Mouse (Mus musculus) cortical plate, adult 2 months (tissue): ENCODE results near the gene Tmem165. TPM values are rescaled to one million over a fixed set of nuclear protein-coding genes. Genes with fewer than 3 reads are reported as not detected.

ENCODE experiments used
- H3K27ac ChIP-seq: fragments of 200-500 bp; 2 replicates; pipeline ENCODE4 v1.5.1; 2012; ENCODE audit warnings: low read length, control low read depth, inconsistent platforms; ENCODE audit not compliant: insufficient read depth
- H3K4me1 ChIP-seq: fragments of 200-500 bp; 2 replicates; pipeline ENCODE4 v1.6.1; 2011; ENCODE audit warnings: low read length; ENCODE audit not compliant: control insufficient read depth, insufficient read depth
- H3K4me3 ChIP-seq: fragments of 200-500 bp; 2 replicates; pipeline ENCODE4 v1.5.1; 2011; ENCODE audit warnings: mild to moderate bottlenecking, low read length, control low read depth; ENCODE audit not compliant: insufficient read depth
- CTCF ChIP-seq: fragments of 200-500 bp; IDR thresholded peaks from 2 replicates; pipeline ENCODE4 v1.5.1; 2011; ENCODE audit warnings: mild to moderate bottlenecking, control low read depth, low read length; ENCODE audit not compliant: insufficient read depth; ENCODE audit errors: extremely low read depth
- POLR2A ChIP-seq: fragments of 200-500 bp; IDR thresholded peaks from 2 replicates; pipeline ENCODE4 v1.6.1; 2011; ENCODE audit warnings: mild to moderate bottlenecking, low read length, control low read depth; ENCODE audit not compliant: insufficient read depth; ENCODE audit errors: extremely low read depth
- polyA plus RNA-seq: library from polyadenylated mRNA; depleted of rRNA; stranded (reverse); fragments of >200 nt; gene quantifications from 2 replicates; pipeline ENCODE4 v1.2.3, GENCODE M21; 2012

The Tmem165 gene
- polyA plus RNA-seq, 1 experiment, result 38.1 TPM

GRCm38 (mm10) chr5:76163828-76164390 is 19.8 kb upstream of the Tmem165 start:
- H3K27ac ChIP-seq, result no peak overlapping the region
- no peak overlapping the region for H3K4me3 ChIP-seq
- H3K4me1 ChIP-seq, result no peaks in the 10 kb centered on the region
- TF ChIP-seq CTCF, result no peak
- no peak for TF ChIP-seq POLR2A

DNA sequence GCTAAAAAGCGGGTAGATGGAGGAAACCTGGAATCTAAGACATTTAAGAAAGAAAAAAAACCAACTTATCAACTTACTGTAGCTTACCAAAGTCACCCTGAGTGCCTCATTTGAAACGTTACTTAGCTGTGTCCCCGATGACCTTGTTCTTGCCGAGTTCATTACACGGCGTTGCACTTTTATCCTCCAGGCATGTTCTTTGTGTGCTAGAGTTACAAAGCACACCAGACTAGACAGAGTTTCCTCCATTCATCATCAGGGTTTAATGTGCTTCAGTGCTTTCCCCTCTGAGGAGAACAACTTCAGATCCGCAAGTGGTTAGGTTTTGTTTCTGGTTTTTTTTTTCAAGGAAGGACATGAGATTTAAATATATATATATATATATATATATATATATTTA is 18.9 kb upstream of the Tmem165 start:
- H3K4me3 ChIP-seq, result no peak overlapping the region
- H3K4me1 ChIP-seq, result no peaks in the 10 kb centered on the region
- H3K27ac ChIP-seq, result no peak overlapping the region
- no peak for TF ChIP-seq POLR2A
- no peak for TF ChIP-seq CTCF

- Histone ChIP-seq H3K27ac (no peak overlapping the region), H3K4me1 (no peaks in the 10 kb centered on the region), H3K4me3 (no peak overlapping the region)
- TF ChIP-seq POLR2A, result no peak
- no peak for TF ChIP-seq CTCF
Measured at GRCm38 (mm10) chr5:76170522-76170921, 13.2 kb upstream of the Tmem165 start.

DNA sequence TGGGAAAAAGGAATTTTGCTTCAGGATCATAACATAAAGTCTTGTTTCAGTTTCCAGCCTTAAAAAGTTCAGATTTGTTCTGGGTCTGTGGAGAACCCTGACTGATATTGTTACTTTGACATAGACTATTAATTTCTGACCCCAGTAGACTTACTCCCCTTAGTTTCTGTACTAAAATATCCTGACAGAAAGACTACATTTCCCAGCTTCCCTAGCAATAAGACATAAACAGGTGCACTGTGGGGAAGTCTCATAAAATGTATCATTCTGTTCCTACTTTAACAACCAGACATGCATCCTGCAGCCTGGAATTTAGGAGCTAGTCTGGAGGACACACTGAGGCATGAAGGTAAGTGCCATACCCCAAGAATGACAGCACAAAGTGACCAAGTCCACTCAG is 12.6 kb upstream of the Tmem165 start:
- H3K4me1 ChIP-seq, result no peaks in the 10 kb centered on the region
- H3K4me3 ChIP-seq, result no peak overlapping the region
- H3K27ac ChIP-seq, result no peak overlapping the region
- TF ChIP-seq POLR2A, result no peak

DNA sequence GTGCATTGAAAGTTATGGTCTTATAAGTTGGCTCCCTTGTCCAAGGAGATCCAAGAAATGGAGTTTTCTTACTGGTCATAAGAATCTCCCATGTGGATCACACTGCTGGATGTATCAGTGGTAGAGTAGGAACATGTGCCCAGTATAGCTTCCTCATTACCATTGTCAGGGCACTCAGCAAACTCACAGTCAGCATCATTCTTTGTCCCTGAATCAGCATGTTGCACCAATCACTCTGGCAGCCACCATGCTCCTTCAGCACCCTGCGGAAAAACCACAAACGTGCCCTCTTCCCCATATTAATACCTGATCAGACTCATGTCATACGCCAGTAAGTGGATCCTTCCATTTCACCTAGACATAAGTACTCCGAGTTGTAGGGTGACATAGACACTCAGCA is 8.6 kb upstream of the Tmem165 start:
- TF ChIP-seq POLR2A (no peak), CTCF (no peak)
- no peak overlapping the region for H3K4me3 ChIP-seq
- no peak overlapping the region for H3K27ac ChIP-seq
- H3K4me1 ChIP-seq, result no peaks in the 10 kb centered on the region

DNA sequence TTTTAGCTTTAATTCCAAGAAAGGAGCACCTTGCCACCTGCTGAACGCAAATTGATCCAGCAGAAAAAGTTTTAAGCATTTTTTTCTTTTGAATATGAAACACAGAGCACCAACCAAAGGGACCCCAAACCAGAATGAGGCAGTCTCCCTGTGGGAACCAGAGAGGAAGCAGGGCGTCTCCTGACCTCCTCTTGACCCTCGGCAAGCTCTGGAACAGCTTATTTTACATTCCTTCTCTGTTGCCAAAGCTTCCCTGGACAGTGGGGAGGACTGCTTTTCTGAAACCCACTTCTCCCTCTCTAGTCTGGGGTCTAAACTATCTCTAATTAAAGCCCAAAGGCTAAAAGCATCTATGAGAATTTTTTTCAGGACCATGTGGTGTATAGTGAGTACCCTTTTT is 7.3 kb upstream of the Tmem165 start:
- TF ChIP-seq CTCF, result no peak
- no peak for TF ChIP-seq POLR2A

DNA sequence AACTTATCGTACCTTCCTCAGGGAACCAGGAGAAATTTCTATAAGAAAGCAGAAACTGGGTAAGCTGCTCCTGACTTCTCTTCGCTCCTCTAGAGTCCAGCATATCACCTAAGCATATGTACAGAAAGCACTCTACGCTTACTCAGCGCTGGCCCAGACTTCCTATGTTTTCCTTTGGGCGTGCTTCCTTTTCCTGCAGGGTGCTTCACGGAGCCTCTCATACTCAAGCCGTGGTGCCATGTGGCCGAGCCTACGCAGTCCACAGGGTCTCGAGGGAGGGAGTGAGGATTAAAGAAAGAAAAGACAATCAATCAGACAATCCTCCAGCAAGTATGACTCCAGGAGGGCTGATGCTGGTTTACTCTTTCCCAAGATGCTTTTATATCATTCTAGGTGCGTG is 6.8 kb upstream of the Tmem165 start:
- Histone ChIP-seq H3K4me3 (no peak overlapping the region), H3K27ac (no peak overlapping the region), H3K4me1 (no peaks in the 10 kb centered on the region)
- TF ChIP-seq POLR2A (no peak), CTCF (no peak)

More for the DNA sequence above, 7.3 kb upstream of the Tmem165 start:
- Histone ChIP-seq H3K27ac (no peak overlapping the region), H3K4me3 (no peak overlapping the region), H3K4me1 (no peaks in the 10 kb centered on the region)

DNA sequence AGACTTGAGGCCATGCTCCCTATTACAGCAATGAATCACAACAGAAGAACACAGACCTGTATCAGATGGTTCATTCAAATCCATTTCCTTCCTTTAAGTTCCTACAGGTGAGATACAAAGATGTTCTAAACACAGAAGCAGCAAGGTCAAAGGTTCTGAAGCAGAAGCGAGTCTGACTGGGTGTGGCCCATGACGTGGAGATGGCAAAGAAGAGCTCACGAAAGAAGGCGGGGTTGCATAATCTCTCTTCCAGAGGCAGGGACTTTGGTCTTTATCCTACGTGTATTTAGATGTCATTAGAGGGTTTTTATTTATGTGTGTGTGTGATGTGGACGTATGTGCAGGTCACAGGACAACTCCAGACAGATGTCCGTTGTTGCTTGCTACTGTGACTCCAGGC is 6.0 kb upstream of the Tmem165 start:
- TF ChIP-seq POLR2A (no peak), CTCF (no peak)
- H3K4me3 ChIP-seq, result no peak overlapping the region
- H3K4me1 ChIP-seq, result no peaks in the 10 kb centered on the region
- no peak overlapping the region for H3K27ac ChIP-seq

GRCm38 (mm10) chr5:76179171-76179570 is 4.5 kb upstream of the Tmem165 start:
- Histone ChIP-seq H3K4me3 (no peak overlapping the region), H3K27ac (no peak overlapping the region), H3K4me1 (no peaks in the 10 kb centered on the region)
- no peak for TF ChIP-seq CTCF
- TF ChIP-seq POLR2A, result no peak

DNA sequence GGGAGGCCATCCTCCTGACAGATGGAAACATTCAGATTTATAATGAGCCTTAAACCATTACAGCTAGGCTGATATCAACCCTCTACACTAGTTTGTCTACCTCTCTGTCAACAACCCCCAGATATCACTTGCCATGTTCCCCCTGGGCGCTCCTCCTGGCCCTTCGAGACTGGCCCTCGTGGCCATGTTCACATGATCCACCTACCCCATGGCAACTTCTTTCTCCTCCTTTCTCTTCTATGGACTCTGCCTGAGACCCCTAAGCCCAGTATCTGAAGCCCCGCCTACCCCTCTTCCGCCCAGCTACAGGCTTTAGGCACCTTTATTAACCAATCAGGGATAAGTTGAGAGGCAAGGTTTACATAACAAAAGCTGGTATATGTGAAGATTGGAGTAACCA is 3.9 kb upstream of the Tmem165 start:
- TF ChIP-seq CTCF, result no peak
- no peak for TF ChIP-seq POLR2A
- Histone ChIP-seq H3K4me1 (peaks cover 2% of the 10 kb centered on the region; the same call in 1 of the 2 replicates), H3K27ac (no peak overlapping the region), H3K4me3 (no peak overlapping the region)

- no peak overlapping the region for H3K4me3 ChIP-seq
- peaks cover 2% of the 10 kb centered on the region; the same call in 1 of the 2 replicates for H3K4me1 ChIP-seq
- no peak overlapping the region for H3K27ac ChIP-seq
- TF ChIP-seq POLR2A (no peak), CTCF (no peak)
Measured at GRCm38 (mm10) chr5:76182326-76182725, 1.4 kb upstream of the Tmem165 start.
